Mouse (Mus musculus) lung, adult 2 months (tissue): ENCODE measurements around the gene Nfkbiz. TPM values are rescaled to one million over a fixed set of nuclear protein-coding genes. Genes with fewer than 3 reads are reported as not detected.
"Not testable (repeated sequence)": the region's sequence is repeated elsewhere in the genome, so short reads cannot be mapped to it uniquely, and the experiment has no call there.

Experiments used
- DNase-seq: peaks from one replicate; pipeline ENCODE4 v3.0.0; 2022
- H3K4me1 ChIP-seq: fragments of 200-500 bp; 2 replicates; pipeline ENCODE4 v1.6.1; 2011; ENCODE audit warnings: low read length; ENCODE audit not compliant: control insufficient read depth, insufficient read depth
- H3K4me3 ChIP-seq: fragments of 200-500 bp; replicated peaks from 2 replicates; pipeline ENCODE3; 2011; ENCODE audit warnings: low read depth, mild to moderate bottlenecking, control low read depth, low read length; ENCODE audit errors: extremely low read depth
- CTCF ChIP-seq: fragments of 200-500 bp; IDR thresholded peaks from 2 replicates; pipeline ENCODE4 v1.5.1; 2011; ENCODE audit warnings: mild to moderate bottlenecking, low read length, control low read depth; ENCODE audit not compliant: insufficient read depth
- POLR2A ChIP-seq: fragments of 200-500 bp; IDR thresholded peaks from 2 replicates; pipeline ENCODE4 v1.6.1; 2011; ENCODE audit warnings: low read depth, mild to moderate bottlenecking, control low read depth, low read length, borderline replicate concordance; ENCODE audit errors: extremely low read depth
- WGBS: fragments of 180-500 bp; shearing (Covaris S2); methylation state at CpG from one replicate; pipeline ENCODE4 v1.1.7; 2018; 5-methylcytosine and 5-hydroxymethylcytosine counted together
- polyA plus RNA-seq: library from polyadenylated mRNA; depleted of rRNA; stranded (reverse); fragments of >200 nt; gene quantifications from 2 replicates; pipeline ENCODE4 v1.2.3, GENCODE M21; 2012

Gene Nfkbiz
- polyA plus RNA-seq, 1 experiment, result 15.3 TPM

GRCm38 (mm10) chr16:55852943-55853727 is 14.4 kb upstream of the Nfkbiz start:
- no peaks in the 10 kb centered on the region; the same call in 1 of the 2 replicates for H3K4me1 ChIP-seq
- 49% methylated on average over 19 of the region's 19 CpGs for WGBS
- no peak overlapping the region for H3K4me3 ChIP-seq
- peak; percentile 60 for DNase-seq
- TF ChIP-seq POLR2A (no peak), CTCF (peak; percentile 75)

- no peak for DNase-seq
- TF ChIP-seq POLR2A, result no peak
- no peak for TF ChIP-seq CTCF
- WGBS, result 59% methylated on average over 4 of the region's 4 CpGs
- no peaks in the 10 kb centered on the region; the same call in 1 of the 2 replicates for H3K4me1 ChIP-seq
- no peak overlapping the region for H3K4me3 ChIP-seq
Measured at GRCm38 (mm10) chr16:55852515-55852914, 13.8 kb upstream of the Nfkbiz start.

- TF ChIP-seq CTCF, result no peak
- no peak for TF ChIP-seq POLR2A
- H3K4me3 ChIP-seq, result no peak overlapping the region
Measured at GRCm38 (mm10) chr16:55850485-55850884, 11.8 kb upstream of the Nfkbiz start.

GRCm38 (mm10) chr16:55847679-55848078 is 9.0 kb upstream of the Nfkbiz start:
- TF ChIP-seq CTCF (no peak), POLR2A (no peak)
- 67% methylated on average over 8 of the region's 8 CpGs for WGBS
- no peak for DNase-seq
- Histone ChIP-seq H3K4me1 (no peaks in the 10 kb centered on the region; the same call in 1 of the 2 replicates), H3K4me3 (no peak overlapping the region)

More at GRCm38 (mm10) chr16:55850485-55850884, 11.8 kb upstream of the Nfkbiz start:
- 94% methylated on average over 3 of the region's 3 CpGs for WGBS
- DNase-seq, result no peak
- H3K4me1 ChIP-seq, result no peaks in the 10 kb centered on the region; the same call in 1 of the 2 replicates

- DNase-seq, result no peak
- 97% methylated on average over 3 of the region's 3 CpGs for WGBS
- no peaks in the 10 kb centered on the region for H3K4me1 ChIP-seq
- TF ChIP-seq CTCF, result no peak
- no peak for TF ChIP-seq POLR2A
- H3K4me3 ChIP-seq, result no peak overlapping the region
Measured at GRCm38 (mm10) chr16:55844847-55845246, 6.1 kb upstream of the Nfkbiz start.

- WGBS, result 95% methylated on average over 12 of the region's 12 CpGs
- Histone ChIP-seq H3K4me1 (no peaks in the 10 kb centered on the region; the same call in 1 of the 2 replicates), H3K4me3 (no peak overlapping the region)
- DNase-seq, result no peak
- TF ChIP-seq POLR2A, result no peak
- no peak for TF ChIP-seq CTCF
Measured at GRCm38 (mm10) chr16:55843919-55844318, 5.2 kb upstream of the Nfkbiz start.

- TF ChIP-seq CTCF (no peak), POLR2A (no peak)
- no peak for DNase-seq
- 56% methylated on average over 5 of the region's 5 CpGs for WGBS
- no peak overlapping the region for H3K4me3 ChIP-seq
- H3K4me1 ChIP-seq, result no peaks in the 10 kb centered on the region; the same call in 1 of the 2 replicates
Measured at GRCm38 (mm10) chr16:55843134-55843533, 4.4 kb upstream of the Nfkbiz start.

- Histone ChIP-seq H3K4me1 (no peaks in the 10 kb centered on the region; the same call in 1 of the 2 replicates), H3K4me3 (no peak overlapping the region)
- 90% methylated on average over 6 of the region's 6 CpGs for WGBS
- no peak for TF ChIP-seq POLR2A
- no peak for TF ChIP-seq CTCF
- no peak for DNase-seq
Measured at GRCm38 (mm10) chr16:55841506-55841905, 2.8 kb upstream of the Nfkbiz start.

- DNase-seq, result no peak
- Histone ChIP-seq H3K4me3 (peak overlapping the region; percentile 95), H3K4me1 (no peaks in the 10 kb centered on the region; the same call in 1 of the 2 replicates)
- 2% methylated on average over 3 of the region's 3 CpGs for WGBS
- TF ChIP-seq CTCF (no peak), POLR2A (no peak)
Measured at GRCm38 (mm10) chr16:55838129-55838509, 580 bp downstream of the Nfkbiz start.

GRCm38 (mm10) chr16:55837653-55838052 is 1.0 kb downstream of the Nfkbiz start:
- WGBS, result 90% methylated on average over 8 of the region's 8 CpGs
- not testable (repeated sequence) for DNase-seq, H3K4me1 ChIP-seq, H3K4me3 ChIP-seq
